Mouse (Mus musculus): ENCODE data around the gene Frmpd3.

Frmpd3 gene

GRCm38 (mm10) chrX:140456279-140456731 is 114.2 kb downstream of the Frmpd3 start, which contains the start of gene Prps1:
Gene Prps1, plus strand, starts transcription at chrX:140456613.
- peak; percentile 92 for DNase-seq (ENCODE audit: low read depth, low spot score)

- peak; percentile 41 for DNase-seq (ENCODE audit: low read depth, low spot score)
These were observed 114.9 kb downstream of the Frmpd3 start for GRCm38 (mm10) chrX:140456751-140457491.

- peak; percentile 11 for DNase-seq (ENCODE audit: low read depth, low spot score)
These were observed 115.4 kb downstream of the Frmpd3 start for GRCm38 (mm10) chrX:140457502-140457901.

GRCm38 (mm10) chrX:140478231-140478630 is 136.2 kb downstream of the Frmpd3 start:
- DNase-seq (ENCODE audit: low read depth, low spot score) = no peak

GRCm38 (mm10) chrX:140479171-140479570 is 137.1 kb downstream of the Frmpd3 start:
- DNase-seq (ENCODE audit: low read depth, low spot score) = peak; percentile 73
